Mouse (Mus musculus) brain, embryonic 14.5 days (tissue): ENCODE results near the gene Oxct1. TPM values are rescaled to one million over a fixed set of nuclear protein-coding genes. Genes with fewer than 3 reads are reported as not detected.
A peak's percentile ranks its signal among the peaks of the same experiment; 100 is the strongest.

Experiments used
- DNase-seq: peaks from one replicate; pipeline ENCODE4 v3.0.0-alpha.2; 2011; ENCODE audit warnings: low read depth
- CTCF ChIP-seq: fragments of 200-500 bp; IDR thresholded peaks from 2 replicates; pipeline ENCODE4 v1.5.1; 2012; ENCODE audit warnings: inconsistent platforms, mild to moderate bottlenecking, moderate library complexity, borderline replicate concordance; ENCODE audit not compliant: insufficient read depth, insufficient read length; ENCODE audit errors: extremely low read depth
- POLR2A ChIP-seq: fragments of 200-500 bp; IDR thresholded peaks from 2 replicates; pipeline ENCODE4 v1.6.1; 2012; ENCODE audit warnings: mild to moderate bottlenecking, inconsistent platforms, borderline replicate concordance; ENCODE audit not compliant: poor library complexity, insufficient read depth, insufficient read length, severe bottlenecking; ENCODE audit errors: extremely low read depth
- polyA plus RNA-seq: library from polyadenylated mRNA; depleted of rRNA; stranded (reverse); fragments of >200 nt; gene quantifications from 2 replicates; pipeline ENCODE4 v1.2.3, GENCODE M21; 2012; rRNA removed

The Oxct1 gene
- 68.2 and 92.5 TPM in 2 replicates for polyA plus RNA-seq

- TF ChIP-seq POLR2A: 0 out of 2 replicates have a peak, but pooled peaks have one; percentile 65
- peak; percentile 61 for TF ChIP-seq CTCF
- DNase-seq: peak; percentile 97
Measured at GRCm38 (mm10) chr15:4026231-4026773, at the start of gene Oxct1. Oxct1 (plus strand) TSS chr15:4026383.

DNA sequence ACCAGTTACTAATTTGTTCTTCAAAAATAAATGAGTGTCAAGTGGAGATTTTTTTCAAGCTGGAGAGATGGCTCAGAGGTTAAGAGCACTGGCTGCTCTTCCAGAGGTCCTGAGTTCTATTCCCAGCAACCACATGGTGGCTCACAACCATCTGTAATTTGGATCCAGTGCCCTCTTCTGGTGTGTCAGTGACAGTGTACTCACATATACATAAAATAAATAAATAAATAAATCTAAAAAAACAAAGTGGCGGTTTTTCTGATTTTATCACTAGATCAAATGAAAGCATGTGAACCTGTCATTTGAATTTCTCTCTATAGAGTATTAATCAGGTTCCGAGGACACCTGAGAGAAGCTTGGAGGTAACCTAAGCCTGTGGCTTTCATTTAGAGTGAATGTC lies 47.9 kb upstream of the Oxct1 start:
- no peak for DNase-seq
- TF ChIP-seq POLR2A (no peak), CTCF (no peak)

DNA sequence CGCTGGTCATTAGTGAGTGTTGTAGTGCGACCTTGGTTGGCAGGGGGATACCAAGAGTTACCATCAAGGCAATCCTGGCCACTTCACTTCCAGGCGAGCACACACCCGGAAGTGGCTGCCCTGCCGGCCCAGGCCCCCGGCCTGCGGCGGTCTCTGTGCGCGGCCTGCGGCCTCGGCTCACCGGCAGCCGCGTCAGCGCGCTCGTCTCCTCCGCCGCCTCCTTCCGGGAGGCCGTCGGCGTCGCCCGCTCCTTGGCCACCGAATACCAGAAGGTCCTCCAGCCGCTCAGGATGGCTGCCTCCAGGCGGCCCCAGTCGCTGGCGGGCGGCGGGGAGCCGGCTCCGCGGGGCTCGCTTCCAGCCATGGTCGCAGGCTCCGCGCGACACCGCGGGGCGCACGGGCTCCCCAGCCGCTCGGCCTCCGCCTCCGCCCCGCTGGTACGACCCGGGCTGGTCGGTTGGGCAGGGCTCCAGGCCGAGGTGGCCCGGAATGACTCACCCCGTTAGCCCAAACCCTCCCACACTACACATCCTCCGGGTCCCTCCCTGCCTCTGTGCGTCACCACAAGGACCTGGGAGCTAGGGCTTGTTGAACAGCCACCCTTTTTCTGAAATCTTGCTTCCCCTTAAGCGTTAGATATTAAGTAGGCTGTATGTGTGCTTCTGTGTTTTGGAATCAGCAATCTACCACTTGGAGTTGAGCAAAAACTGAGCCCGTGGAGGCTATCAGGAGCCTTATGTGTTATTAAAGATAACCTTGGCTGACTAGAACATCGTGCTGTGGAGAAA lies 46.9 kb upstream of the Oxct1 start, which contains the start of gene Fbxo4:
Fbxo4 (minus strand) TSS at position 513 of the 788 bp plus-strand sequence.
- peak; percentile 74 for DNase-seq
- TF ChIP-seq POLR2A (peak; percentile 61), CTCF (no peak)

DNA sequence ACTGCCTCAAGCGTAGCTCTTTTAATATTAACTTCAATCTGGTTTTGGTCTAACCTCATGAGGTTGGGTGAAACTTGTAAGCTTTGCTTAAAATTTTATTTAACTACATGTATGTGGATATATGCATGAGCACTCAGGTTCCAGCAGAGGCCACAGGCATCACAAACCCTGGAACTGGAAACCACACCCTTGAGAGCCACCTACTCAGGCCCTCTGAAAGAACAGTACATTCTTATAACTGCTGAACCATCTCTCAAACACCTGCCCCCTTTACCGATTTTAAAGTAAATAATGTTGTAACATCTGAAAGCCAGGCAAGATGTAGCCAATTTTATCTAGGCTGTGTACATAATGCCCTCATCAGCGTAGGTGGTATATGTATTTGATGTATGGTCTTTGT lies 46.3 kb upstream of the Oxct1 start:
- DNase-seq: no peak
- TF ChIP-seq POLR2A: no peak
- no peak for TF ChIP-seq CTCF

DNA sequence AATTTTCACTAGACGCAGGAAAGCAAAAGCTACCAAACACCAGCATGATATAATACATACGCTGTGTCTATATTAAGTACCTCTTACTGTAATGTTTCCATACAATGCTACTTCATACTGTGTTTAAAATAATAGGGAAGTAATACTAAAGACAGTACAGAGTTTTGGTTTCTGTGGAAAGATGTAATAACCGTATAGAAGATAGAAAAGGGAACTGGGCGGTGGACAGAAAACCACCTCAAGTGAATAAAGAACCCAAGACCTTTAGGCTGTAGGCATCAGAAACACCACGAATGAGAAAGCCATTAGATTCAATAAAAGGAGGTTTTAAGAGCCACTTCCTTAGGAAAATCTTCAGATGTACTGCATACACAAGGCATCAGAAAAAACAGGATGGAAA lies 43.5 kb upstream of the Oxct1 start:
- TF ChIP-seq POLR2A (no peak), CTCF (no peak)
- DNase-seq: no peak

- TF ChIP-seq CTCF (no peak), POLR2A (no peak)
- DNase-seq: no peak
Measured at GRCm38 (mm10) chr15:3984876-3985275, 41.3 kb upstream of the Oxct1 start.

GRCm38 (mm10) chr15:3987981-3988380 lies 38.2 kb upstream of the Oxct1 start:
- TF ChIP-seq POLR2A: no peak
- peak; percentile 49; the same call in 1 of the 2 replicates for TF ChIP-seq CTCF
- DNase-seq: peak; percentile 36

DNA sequence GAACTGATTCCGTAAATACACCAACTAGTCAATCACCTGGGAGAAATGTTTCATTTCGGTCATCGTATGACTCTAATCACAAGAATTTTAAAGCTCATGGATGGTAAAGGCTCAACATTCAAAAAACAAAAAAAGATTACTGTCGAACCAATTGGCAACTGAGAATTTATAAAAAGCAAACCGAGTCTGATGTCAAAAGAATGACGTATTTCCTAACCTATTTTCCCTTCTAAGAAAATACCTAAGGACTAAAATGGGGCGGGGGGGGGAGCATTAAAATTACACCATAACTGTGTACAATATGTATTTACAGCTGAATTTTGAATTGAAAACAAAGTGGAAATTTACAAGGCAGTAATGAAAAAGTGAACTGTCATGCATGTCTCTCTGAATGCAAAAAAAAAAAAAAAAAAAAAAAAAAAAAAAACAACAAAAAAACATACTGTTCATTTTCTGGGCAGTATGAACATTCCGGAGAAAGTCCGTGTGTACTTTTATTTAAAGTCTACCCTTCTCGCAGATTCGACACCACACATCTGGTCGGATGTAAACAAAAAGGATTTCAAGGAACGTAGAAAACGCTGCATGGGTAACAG lies 31.2 kb upstream of the Oxct1 start:
- peak; percentile 12 for DNase-seq
- no peak for TF ChIP-seq POLR2A
- no peak for TF ChIP-seq CTCF

GRCm38 (mm10) chr15:3995448-3996266 lies 30.5 kb upstream of the Oxct1 start, which contains the start of gene AW549877:
AW549877 (minus strand) TSS chr15:3995744.
- TF ChIP-seq POLR2A: peak; percentile 99
- TF ChIP-seq CTCF: no peak
- peak; percentile 100 for DNase-seq

- no peak for TF ChIP-seq CTCF
- no peak for TF ChIP-seq POLR2A
Measured at GRCm38 (mm10) chr15:3996267-3997010, 29.7 kb upstream of the Oxct1 start.

DNA sequence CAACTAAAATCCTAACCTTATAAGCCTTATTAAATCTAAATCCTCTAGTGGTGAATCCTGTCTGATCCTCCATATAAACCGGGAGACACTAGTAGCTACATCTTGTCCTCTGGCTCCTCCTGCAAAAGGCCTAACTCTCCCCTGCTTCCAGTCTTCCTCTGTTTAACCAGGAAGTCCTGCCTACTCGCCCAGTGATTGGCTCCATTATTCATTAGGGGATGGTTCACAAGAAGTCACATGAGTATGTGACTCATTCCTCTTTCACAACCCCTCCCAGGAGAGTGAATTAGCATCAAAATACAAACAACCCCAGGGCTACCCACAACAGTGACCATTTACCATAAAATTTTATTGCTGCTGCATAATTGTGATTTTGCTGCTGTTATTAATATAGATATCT lies 27.0 kb upstream of the Oxct1 start:
- TF ChIP-seq POLR2A (no peak), CTCF (no peak)
- no peak for DNase-seq

More at GRCm38 (mm10) chr15:3996267-3997010, 29.7 kb upstream of the Oxct1 start:
- no peak for DNase-seq
